Mouse (Mus musculus): ENCODE measurements around the gene Dtnbp1.

Gene Dtnbp1

GRCm38 (mm10) chr13:45001911-45002615 is at the start of gene Dtnbp1:
Dtnbp1 (minus strand) TSS chr13:45002147.
- peak; percentile 57 for DNase-seq (ENCODE audit: low read depth, low spot score)

DNA sequence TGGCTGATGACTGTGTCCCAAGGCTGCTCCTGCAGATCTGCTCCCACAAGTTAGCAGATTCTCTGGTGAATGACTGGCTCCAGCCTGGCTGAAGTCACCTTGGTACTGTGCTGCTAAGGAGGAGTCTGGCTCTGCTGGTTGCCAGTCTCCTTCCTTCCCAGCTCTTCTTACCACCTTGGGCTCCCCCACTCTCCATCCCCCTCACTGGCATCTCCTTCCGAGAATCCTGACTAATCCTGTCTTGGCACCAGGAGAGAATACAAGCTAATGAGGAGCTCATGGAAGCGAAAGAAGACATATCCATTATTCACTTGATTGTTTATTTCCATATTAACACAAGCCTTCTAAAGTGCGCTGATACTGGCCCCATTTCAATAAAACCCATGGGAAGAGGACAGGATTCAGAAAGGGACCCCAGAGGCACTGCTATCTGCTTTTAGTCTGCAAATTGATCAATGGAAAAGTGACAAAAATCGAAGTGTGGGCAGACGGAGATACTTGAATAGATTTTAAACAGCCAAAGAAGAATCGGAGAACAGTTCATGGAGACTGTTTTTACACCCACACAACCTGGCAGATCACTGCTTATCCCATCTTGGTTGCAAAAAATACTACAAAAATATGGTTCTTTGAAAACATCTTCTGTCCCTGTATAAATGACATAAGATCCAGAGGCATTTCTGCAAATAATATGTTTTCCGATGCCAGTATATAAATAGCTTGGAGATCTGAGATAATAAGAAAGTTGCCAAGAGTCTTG is 47.5 kb upstream of the Dtnbp1 start:
- DNase-seq (ENCODE audit: low read depth, low spot score) = no peak

DNA sequence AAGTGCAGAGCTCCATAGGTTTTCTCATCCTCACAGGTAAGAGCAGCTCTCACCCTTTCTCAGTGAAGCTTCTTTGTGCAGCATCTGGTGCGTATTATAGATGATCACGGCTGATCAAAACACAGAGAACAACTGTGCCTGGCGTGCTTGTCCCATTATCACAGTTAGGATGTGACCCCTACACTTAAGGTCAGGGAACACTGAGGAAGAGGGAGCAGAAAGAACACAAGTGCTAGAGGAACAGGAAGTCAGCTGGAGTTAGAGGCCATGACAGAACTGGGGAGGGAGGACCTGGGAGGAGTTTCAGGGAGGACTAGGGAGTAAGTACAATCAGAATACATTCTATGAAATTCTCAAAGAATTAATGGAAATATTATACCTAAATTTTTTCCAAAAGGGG is 41.5 kb upstream of the Dtnbp1 start:
- DNase-seq (ENCODE audit: low read depth, low spot score) = no peak

GRCm38 (mm10) chr13:45040741-45041140 is 38.8 kb upstream of the Dtnbp1 start:
- DNase-seq (ENCODE audit: low read depth, low spot score) = no peak

GRCm38 (mm10) chr13:45040195-45040594 is 38.2 kb upstream of the Dtnbp1 start:
- DNase-seq (ENCODE audit: low read depth, low spot score) = no peak

DNA sequence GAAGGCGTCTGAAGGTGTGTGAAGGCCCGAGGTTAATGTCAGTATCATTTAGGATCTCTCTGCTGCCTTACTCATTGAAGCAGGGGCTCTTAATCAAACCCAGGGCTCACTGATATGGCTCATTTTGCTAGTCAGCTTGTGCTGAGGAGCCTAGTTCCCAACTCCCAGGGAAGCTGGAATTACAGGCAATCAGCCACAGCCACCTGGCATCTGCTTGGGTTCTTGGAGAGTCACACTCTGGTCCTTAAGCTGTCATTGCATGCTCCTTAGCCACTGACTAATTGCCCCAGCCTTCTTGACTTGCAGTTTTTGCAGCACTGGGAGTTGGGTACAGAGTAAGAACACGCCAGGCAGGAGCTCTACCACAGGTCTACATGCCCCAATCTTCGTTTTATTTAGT is 34.5 kb upstream of the Dtnbp1 start:
- no peak for DNase-seq (ENCODE audit: low read depth, low spot score)

GRCm38 (mm10) chr13:45034759-45035158 is 32.8 kb upstream of the Dtnbp1 start:
- no peak for DNase-seq (ENCODE audit: low read depth, low spot score)

DNA sequence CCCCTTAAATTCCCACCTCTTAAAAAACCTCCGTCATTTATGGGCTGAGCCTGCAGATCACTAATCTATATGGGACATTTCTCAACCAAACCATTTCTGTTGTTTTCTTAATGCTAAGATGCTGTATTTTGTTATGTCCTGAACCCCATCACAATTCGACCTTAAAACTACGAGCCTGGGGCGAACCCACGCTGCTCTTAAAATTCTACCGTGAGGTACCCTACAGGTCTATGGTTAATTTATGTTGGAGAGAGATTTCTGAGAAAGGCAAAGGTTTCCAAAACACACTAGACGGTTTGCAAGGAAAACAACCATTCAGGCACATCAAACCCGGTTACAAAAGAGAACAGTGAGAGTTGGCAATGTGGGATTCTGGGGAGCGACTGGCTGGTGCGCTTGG is 31.4 kb upstream of the Dtnbp1 start:
- DNase-seq (ENCODE audit: low read depth, low spot score) = no peak

DNA sequence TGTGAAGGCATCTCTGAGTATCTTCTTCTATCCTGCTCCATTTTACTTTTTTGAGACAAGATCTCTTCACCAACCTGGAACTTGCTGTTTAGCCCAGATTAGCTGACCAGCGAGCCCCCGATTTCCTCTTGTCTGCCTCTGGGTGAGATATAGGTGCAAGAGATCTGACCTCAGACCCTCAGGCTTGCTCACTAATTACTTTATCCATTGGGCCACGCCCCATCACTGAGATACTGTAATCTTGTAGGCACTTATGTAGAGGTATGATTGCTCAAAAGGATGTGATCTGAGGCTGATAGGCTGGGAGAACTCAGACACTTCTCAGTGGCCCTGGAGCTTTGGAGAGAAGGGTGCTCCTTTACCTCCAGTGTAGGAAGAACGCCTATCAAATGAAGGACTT is 30.5 kb upstream of the Dtnbp1 start:
- DNase-seq (ENCODE audit: low read depth, low spot score) = no peak

- no peak for DNase-seq (ENCODE audit: low read depth, low spot score)
Observed at GRCm38 (mm10) chr13:45031748-45032147, 29.8 kb upstream of the Dtnbp1 start.

GRCm38 (mm10) chr13:45031314-45031713 is 29.4 kb upstream of the Dtnbp1 start:
- peak; percentile 2 for DNase-seq (ENCODE audit: low read depth, low spot score)

- DNase-seq (ENCODE audit: low read depth, low spot score) = peak; percentile 88
Observed at GRCm38 (mm10) chr13:45030830-45031229, 28.9 kb upstream of the Dtnbp1 start.

- peak; percentile 8 for DNase-seq (ENCODE audit: low read depth, low spot score)
Observed at GRCm38 (mm10) chr13:45029791-45030190, 27.8 kb upstream of the Dtnbp1 start.

GRCm38 (mm10) chr13:45026291-45026690 is 24.3 kb upstream of the Dtnbp1 start:
- no peak for DNase-seq (ENCODE audit: low read depth, low spot score)

DNA sequence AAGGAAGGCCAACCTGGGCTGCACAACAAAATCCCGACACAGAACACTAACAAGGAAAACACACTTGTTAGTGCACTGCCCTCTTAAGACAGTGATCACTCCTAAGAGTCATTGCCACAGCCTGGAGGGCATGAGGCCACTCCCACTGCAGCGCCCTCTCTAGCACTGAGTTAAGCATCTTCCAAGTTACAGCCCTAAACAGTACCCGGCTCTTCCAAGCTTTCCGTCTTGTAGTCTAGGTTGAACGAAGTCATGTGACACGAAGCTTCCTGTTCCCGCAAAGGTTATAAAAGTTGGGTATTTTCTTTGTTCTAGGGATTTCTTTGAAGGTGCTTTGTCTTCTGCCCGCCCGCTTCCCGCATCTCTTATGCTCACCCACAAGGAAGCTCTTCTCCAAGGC is 22.9 kb upstream of the Dtnbp1 start:
- no peak for DNase-seq (ENCODE audit: low read depth, low spot score)

- no peak for DNase-seq (ENCODE audit: low read depth, low spot score)
Observed at GRCm38 (mm10) chr13:45023356-45024150, 21.6 kb upstream of the Dtnbp1 start.

GRCm38 (mm10) chr13:45008150-45008549 is 6.2 kb upstream of the Dtnbp1 start:
- peak; percentile 37 for DNase-seq (ENCODE audit: low read depth, low spot score)

DNA sequence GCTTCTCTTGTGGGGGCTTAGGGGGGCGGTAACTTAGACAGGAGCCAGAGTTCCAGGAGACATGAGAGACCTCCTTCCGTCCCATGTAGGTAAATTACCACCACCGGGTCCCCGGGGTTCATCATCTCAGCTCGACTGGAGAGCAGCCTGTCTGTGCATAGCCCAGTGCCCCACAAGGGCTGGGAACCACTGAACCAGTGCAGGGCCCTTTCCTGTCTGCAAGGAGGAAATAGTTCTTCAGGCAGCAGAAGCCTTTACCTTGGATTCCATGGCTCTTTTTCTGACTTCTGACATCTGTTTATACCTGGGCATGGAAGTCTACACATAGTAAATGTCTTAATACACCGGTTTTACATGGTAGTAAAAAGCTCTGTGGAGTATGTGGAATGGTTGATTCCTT is 5.8 kb upstream of the Dtnbp1 start:
- DNase-seq (ENCODE audit: low read depth, low spot score) = no peak

DNA sequence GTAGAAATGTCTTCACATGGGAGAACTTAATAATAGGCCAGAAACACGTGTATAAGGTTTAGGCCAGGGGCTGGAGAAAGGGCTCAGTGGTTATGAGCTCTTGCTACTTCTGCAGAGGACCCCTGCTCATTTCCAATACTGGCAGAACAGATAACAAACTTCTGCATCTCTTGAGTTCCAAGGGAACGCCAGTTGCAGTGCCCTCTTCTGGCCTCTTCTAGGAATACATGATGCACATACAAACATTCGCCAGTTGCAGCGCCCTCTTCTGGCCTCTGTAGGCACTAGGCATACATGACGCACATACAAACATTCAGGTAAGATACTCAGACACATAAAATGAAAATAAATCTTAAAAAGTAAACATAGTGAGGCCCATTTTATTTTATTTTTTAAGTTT is 4.5 kb upstream of the Dtnbp1 start:
- DNase-seq (ENCODE audit: low read depth, low spot score) = peak; percentile 56

- DNase-seq (ENCODE audit: low read depth, low spot score) = peak; percentile 49
Observed at GRCm38 (mm10) chr13:45005861-45006260, 3.9 kb upstream of the Dtnbp1 start.

- peak; percentile 97 for DNase-seq (ENCODE audit: low read depth, low spot score)
Observed at GRCm38 (mm10) chr13:45004987-45005592, 3.1 kb upstream of the Dtnbp1 start.

DNA sequence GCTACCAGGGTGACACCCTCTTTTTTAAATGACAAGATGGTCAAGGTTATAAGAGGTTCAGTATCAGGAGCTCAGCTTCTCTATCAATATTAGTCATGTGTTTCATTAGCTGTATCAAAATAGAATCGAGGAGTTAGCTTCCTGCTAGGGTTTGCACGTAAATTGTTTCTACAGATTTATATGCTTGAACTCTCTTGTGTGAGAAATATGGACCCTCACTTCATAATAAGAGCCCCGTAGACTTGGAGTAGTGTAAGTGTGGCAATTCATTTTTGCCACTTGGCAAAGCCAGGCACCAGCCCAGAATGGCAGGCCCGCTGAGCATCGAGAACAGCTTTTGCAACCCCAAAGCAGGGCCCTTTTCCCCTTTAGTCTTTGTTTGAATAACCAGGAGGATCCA is 1.1 kb upstream of the Dtnbp1 start:
- DNase-seq (ENCODE audit: low read depth, low spot score) = no peak

Data from 3T3-L1 (cell line).